Mouse (Mus musculus) intestine, embryonic 16.5 days (tissue): ENCODE data around the gene Olfml1. TPM values are rescaled to one million over a fixed set of nuclear protein-coding genes. Genes with fewer than 3 reads are reported as not detected.

Experiments
- ATAC-seq: fragments of 200-750 bp; cut with Nextera tagmentation; 2 replicates; pipeline ENCODE4 v1.8.0; 2017; ENCODE audit warnings: moderate TSS enrichment, moderate library complexity
- H3K27ac ChIP-seq: fragments of 300-500 bp; sonication (generic); 2 replicates; pipeline ENCODE4 v1.5.1; 2014; ENCODE audit warnings: mild to moderate bottlenecking, low read length
- H3K27me3 ChIP-seq: fragments of 300-500 bp; sonication (generic); replicated peaks from 2 replicates; pipeline ENCODE4 v1.6.1; 2014; ENCODE audit warnings: low read length, control low read depth, mixed read lengths; ENCODE audit not compliant: control insufficient read depth, insufficient read depth
- H3K36me3 ChIP-seq: fragments of 300-500 bp; sonication (generic); 2 replicates; pipeline ENCODE4 v1.6.1; 2014; ENCODE audit warnings: low read length, control low read depth; ENCODE audit not compliant: control insufficient read depth, insufficient read depth
- H3K4me1 ChIP-seq: fragments of 300-500 bp; sonication (generic); 2 replicates; pipeline ENCODE4 v1.6.1; 2014; ENCODE audit warnings: low read length, control low read depth, mixed read lengths; ENCODE audit not compliant: control insufficient read depth, insufficient read depth
- H3K4me2 ChIP-seq: fragments of 300-500 bp; sonication (generic); 2 replicates; pipeline ENCODE4 v1.6.1; 2014; ENCODE audit warnings: low read depth, low read length, control low read depth
- H3K4me3 ChIP-seq: fragments of 300-500 bp; sonication (generic); 2 replicates; pipeline ENCODE4 v1.5.1; 2014; ENCODE audit warnings: mild to moderate bottlenecking, low read length
- H3K9ac ChIP-seq: fragments of 300-500 bp; sonication (generic); 2 replicates; pipeline ENCODE4 v1.6.1; 2014; ENCODE audit warnings: low read depth, low read length
- H3K9me3 ChIP-seq: fragments of 300-500 bp; sonication (generic); 2 replicates; pipeline ENCODE4 v1.6.1; 2016; ENCODE audit warnings: low read length, control low read depth; ENCODE audit not compliant: control insufficient read depth
- WGBS: fragments of 180-500 bp; shearing (Covaris S2); extraction: QIAGEN DNeasy Blood & Tissue Kit; methylation state at CpG from one replicate; pipeline ENCODE4 v1.1.7; 2014; 5-methylcytosine and 5-hydroxymethylcytosine counted together
- polyA plus RNA-seq: library from polyadenylated mRNA; unstranded; fragments of >200 nt; fragmentation: Nextera tagmentation; extraction: Ambion mirVana; gene quantifications from 2 replicates; pipeline ENCODE4 v1.2.1, GENCODE M21; 2015

Olfml1 gene
- polyA plus RNA-seq, 1 experiment from 2014 or later = 11.1 TPM

DNA sequence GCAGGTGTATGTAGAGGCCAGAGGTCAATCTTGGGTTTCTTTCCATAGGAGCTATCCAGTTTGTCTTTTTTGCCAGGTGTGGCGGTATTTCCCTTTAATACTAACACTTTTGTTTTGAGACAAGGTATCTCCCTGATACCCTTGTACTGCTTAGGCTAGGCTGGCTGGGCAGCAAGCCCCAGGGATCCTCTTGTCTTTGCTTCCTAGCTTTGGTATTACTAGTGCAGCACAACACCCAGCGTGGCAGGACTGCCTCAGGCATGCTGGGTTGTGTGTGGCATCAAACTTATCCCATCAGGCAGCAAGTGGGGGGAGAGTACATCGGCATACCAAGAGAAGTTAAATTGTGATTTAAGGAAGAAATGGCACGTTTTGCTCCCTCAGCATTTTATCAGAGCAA is 35.3 kb downstream of the Olfml1 start:
- no peaks in the 10 kb centered on the region for H3K9me3 ChIP-seq
- ATAC-seq = no peak
- H3K27me3 ChIP-seq = no peaks in the 10 kb centered on the region
- no peaks in the 10 kb centered on the region for H3K36me3 ChIP-seq
- no peaks in the 10 kb centered on the region for H3K4me1 ChIP-seq
- H3K4me2 ChIP-seq = no peak overlapping the region
- 84% methylated on average over 4 of the region's 4 CpGs for whole genome bisulfite sequencing
- no peak overlapping the region for H3K9ac ChIP-seq
- H3K27ac ChIP-seq = no peak overlapping the region
- no peak overlapping the region for H3K4me3 ChIP-seq

DNA sequence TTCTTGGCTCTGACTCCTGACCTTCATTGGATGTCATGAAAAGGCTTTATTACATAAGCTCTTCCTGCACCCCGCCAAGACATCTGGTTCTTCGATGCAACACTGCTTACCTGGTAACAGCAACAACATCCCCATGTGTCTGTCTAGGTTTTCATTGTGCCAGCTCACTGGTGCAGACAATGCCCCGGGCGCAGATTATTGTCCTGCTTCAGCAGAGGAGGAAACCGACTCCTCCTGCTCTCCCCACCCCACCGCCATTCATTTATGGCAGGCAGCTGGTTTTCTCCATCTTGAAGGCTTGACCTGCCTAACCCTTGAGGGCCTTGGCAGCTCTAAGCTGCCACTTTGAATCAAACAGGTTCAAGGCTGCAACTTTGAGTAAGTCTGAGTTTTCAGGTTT is 35.7 kb downstream of the Olfml1 start:
- H3K9me3 ChIP-seq = no peaks in the 10 kb centered on the region
- no peak overlapping the region for H3K4me2 ChIP-seq
- H3K4me1 ChIP-seq = no peaks in the 10 kb centered on the region
- no peak overlapping the region for H3K4me3 ChIP-seq
- WGBS = 75% methylated on average over 6 of the region's 6 CpGs
- H3K27ac ChIP-seq = no peak overlapping the region
- no peak for ATAC-seq
- no peak overlapping the region for H3K9ac ChIP-seq
- H3K36me3 ChIP-seq = no peaks in the 10 kb centered on the region
- no peaks in the 10 kb centered on the region for H3K27me3 ChIP-seq

DNA sequence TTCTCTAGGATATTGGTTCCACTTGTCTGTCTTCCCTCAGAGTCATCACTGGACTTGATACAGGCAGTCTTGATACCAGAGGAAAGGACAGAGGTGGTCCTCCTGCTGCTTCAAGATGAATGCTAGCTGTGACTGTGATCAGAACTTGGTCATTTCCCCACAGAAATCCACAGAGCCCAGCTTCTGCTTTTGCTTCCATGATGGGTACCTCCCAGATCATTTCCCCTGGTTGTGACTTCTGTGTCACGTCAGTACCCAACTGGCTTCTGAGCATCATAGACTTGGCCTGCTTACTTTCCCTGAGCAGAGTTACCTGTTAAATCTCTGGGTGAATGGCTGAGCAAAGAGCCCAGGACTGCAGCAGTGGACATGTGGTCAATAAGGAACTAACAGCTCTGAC is 40.5 kb downstream of the Olfml1 start:
- WGBS = 88% methylated on average over 1 of the region's 1 CpGs
- Histone ChIP-seq H3K27ac (no peak overlapping the region), H3K27me3 (no peaks in the 10 kb centered on the region), H3K4me2 (no peak overlapping the region), H3K36me3 (no peaks in the 10 kb centered on the region), H3K4me3 (no peak overlapping the region), H3K9me3 (no peaks in the 10 kb centered on the region), H3K9ac (no peak overlapping the region), H3K4me1 (no peaks in the 10 kb centered on the region)
- ATAC-seq = no peak

DNA sequence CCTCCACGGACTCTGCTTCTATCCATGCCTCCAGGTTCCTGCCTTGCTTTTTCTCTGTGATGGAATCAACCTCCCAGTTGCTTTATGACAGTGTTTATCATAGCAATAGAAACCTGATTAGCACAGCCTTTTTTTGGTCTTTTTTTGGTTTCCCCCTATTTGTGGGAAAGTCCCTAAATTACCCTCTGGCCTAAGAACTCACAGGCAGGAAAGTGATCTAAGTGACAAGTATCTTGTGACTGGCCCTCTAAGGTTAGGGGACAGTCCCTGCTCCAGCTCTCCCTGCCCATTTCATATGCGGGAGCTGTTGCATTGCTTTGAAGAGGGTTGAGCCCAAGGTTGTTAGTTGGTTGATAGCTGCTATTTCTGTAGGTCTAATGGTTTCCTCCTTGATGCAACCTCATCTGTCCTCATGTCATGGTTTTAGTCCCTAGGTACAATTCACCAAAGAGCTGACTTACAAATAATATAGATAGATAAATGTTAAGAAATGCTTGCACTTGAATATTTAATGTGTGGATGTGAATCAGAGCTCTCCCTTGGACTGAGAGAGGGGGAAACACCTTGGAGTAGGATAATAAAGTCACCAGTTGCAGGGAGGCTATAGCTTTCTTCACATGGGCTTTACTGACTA is 42.5 kb downstream of the Olfml1 start:
- Histone ChIP-seq H3K4me2 (no peak overlapping the region), H3K27me3 (no peaks in the 10 kb centered on the region), H3K36me3 (no peaks in the 10 kb centered on the region), H3K4me3 (no peak overlapping the region), H3K4me1 (no peaks in the 10 kb centered on the region), H3K9me3 (no peaks in the 10 kb centered on the region), H3K9ac (no peak overlapping the region), H3K27ac (no peak overlapping the region)
- 91% methylated on average over 2 of the region's 2 CpGs for WGBS
- ATAC-seq = no peak

DNA sequence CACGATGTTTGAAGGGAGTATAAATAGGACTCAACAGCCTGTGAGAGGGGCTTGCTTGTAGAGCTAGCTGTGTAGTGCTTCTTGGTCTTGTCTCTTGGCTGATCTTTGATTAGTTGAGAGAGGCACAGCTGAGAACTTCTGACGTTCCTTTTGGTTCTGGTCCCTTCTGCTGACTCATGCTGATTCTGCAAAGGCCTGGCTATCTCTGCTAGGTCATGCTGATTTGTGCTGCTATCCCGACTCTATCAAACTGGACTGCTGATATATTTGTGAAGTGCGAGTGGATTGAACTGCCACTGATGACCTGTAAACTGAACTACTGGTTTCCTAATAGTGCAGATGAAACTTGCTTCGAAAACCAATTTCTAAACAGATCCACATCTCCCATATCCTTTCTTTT is 43.6 kb downstream of the Olfml1 start:
- no peak for ATAC-seq
- no peaks in the 10 kb centered on the region for H3K27me3 ChIP-seq
- WGBS = 86% methylated on average over 5 of the region's 5 CpGs
- no peak overlapping the region for H3K4me2 ChIP-seq
- no peaks in the 10 kb centered on the region for H3K9me3 ChIP-seq
- no peak overlapping the region for H3K4me3 ChIP-seq
- no peak overlapping the region for H3K9ac ChIP-seq
- H3K4me1 ChIP-seq = no peaks in the 10 kb centered on the region
- no peaks in the 10 kb centered on the region for H3K36me3 ChIP-seq
- no peak overlapping the region for H3K27ac ChIP-seq

DNA sequence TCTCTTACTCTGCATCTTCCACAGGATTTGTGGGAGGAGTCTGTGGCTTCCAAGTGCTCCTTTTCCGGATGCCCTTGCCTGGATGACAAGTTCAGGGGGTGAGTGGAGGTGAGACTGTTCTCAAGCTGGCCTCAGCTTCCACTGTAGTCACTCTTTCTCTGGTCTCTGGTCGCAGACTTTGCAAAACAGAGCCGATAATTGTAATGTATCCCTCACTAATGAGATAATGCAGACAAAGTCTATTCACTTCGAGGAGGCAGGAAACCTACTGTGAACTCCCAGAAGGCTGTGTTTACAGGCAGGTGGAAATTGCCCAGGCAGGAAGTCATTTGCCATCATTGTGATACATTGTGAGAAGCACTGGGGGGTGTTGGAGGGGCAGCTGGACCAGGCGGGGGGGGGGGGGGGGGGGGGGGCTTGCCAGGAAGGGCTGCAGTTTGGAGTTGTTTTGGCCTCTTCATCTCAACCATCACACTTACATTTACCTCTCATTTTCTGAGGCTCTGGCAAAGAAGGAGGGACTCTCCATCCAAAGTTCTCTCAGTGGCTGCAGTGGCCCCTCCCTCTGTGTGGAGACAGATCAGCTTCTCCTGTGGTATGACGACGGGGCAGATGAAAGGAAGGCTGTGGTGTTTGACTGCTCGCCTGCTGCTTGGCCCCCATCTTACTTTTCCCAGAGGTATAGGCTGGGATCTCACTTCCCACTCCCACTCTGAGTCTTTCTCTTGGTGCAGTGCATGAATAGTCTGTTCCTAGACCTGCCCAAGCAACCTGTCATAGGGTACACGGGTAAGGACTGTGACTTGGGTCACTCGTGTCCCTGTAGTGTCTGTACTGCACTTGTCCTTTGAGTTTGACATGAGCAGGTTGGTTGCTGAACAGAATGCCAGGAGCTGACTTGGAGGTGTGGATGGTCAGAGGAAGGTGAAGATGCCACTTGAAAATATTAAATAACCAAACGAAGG is 51.1 kb downstream of the Olfml1 start:
- no peaks in the 10 kb centered on the region for H3K36me3 ChIP-seq
- no peak overlapping the region for H3K4me3 ChIP-seq
- no peaks in the 10 kb centered on the region for H3K9me3 ChIP-seq
- H3K9ac ChIP-seq = no peak overlapping the region
- H3K27me3 ChIP-seq = no peaks in the 10 kb centered on the region
- no peak overlapping the region for H3K27ac ChIP-seq
- no peak for ATAC-seq
- H3K4me1 ChIP-seq = 0 out of 2 replicates have a peak, but pooled peaks cover 3% of the 10 kb centered on the region
- no peak overlapping the region for H3K4me2 ChIP-seq
- WGBS = 33% methylated on average over 10 of the region's 11 CpGs

DNA sequence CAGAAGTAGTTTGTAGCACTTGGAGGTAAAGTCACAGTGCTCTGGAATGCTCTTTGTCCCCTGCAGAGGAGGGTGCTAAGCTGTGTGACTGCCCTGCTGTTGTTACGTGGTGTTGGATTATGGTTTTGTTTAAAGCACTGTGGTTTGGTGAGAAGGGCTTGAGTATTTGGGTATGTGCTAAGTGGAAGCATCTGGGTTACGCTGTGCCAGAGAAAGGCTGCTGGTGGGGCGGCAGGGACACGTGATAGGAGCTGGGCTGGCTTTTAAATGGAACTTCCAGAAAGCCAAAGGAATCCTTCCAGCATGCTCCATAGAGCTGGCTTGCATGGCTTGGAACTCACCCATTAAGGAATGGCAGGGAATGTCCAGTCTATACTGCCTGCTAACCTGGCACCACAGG is 52.0 kb downstream of the Olfml1 start:
- Histone ChIP-seq H3K27me3 (no peaks in the 10 kb centered on the region), H3K9me3 (no peaks in the 10 kb centered on the region), H3K9ac (no peak overlapping the region), H3K4me2 (no peak overlapping the region), H3K36me3 (no peaks in the 10 kb centered on the region), H3K4me3 (no peak overlapping the region), H3K4me1 (0 out of 2 replicates have a peak, but pooled peaks cover 3% of the 10 kb centered on the region), H3K27ac (no peak overlapping the region)
- WGBS = 75% methylated on average over 4 of the region's 4 CpGs
- no peak for ATAC-seq

DNA sequence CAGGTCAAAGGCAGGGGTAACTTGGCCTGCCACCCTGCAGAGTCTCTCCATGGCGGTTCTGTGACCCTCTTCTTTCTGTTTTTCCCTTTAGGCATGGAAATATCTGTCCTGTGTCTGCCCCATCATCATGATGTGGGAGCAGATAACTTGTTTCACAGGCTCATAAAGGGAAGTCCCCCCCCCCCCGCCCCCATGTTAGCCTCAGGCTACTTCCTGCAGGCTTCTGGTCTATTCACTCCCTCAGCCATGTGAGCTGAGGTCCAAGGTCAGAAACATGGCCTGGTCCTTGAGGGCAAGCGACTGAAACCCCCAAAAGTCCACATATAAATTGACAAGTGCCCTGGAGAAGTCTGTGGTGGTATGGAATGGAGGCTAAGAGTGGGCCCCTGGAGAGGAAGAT is 52.9 kb downstream of the Olfml1 start:
- no peak overlapping the region for H3K9ac ChIP-seq
- H3K4me3 ChIP-seq = no peak overlapping the region
- no peak overlapping the region for H3K4me2 ChIP-seq
- H3K27me3 ChIP-seq = no peaks in the 10 kb centered on the region
- H3K36me3 ChIP-seq = no peaks in the 10 kb centered on the region
- no peak for ATAC-seq
- no peak overlapping the region for H3K27ac ChIP-seq
- 75% methylated on average over 3 of the region's 3 CpGs for WGBS
- H3K4me1 ChIP-seq = 0 out of 2 replicates have a peak, but pooled peaks cover 3% of the 10 kb centered on the region
- H3K9me3 ChIP-seq = no peaks in the 10 kb centered on the region

DNA sequence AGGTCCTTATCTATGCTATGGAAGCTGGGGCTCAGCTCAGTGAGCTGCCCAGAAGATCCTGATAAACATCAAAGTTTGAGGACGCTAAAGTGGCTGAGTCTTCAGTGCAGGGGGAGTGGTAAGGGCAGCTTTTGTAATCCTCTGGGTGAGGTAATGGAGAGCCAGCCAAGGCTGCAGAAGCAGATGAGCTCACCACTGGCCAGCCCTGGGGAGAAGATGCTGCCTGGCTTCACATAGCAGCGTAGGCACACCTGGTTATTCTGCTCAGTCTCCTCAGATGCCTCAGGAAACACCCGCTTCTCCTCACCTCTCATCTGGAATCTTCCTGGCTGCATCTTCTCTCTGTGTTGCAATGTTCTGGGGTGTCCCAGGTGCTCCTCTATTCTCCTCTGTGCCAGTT is 57.2 kb downstream of the Olfml1 start:
- WGBS = 56% methylated on average over 3 of the region's 3 CpGs
- Histone ChIP-seq H3K27me3 (no peaks in the 10 kb centered on the region), H3K36me3 (no peaks in the 10 kb centered on the region), H3K9me3 (no peaks in the 10 kb centered on the region), H3K4me2 (no peak overlapping the region), H3K4me1 (no peaks in the 10 kb centered on the region), H3K27ac (no peak overlapping the region), H3K9ac (no peak overlapping the region), H3K4me3 (no peak overlapping the region)
- no peak for ATAC-seq
